Mouse (Mus musculus) gastrocnemius, postnatal 4 days (tissue): ENCODE results near the gene Fam192a. TPM values are rescaled to one million over a fixed set of nuclear protein-coding genes. Genes with fewer than 3 reads are reported as not detected.

ENCODE experiments used
- DNase-seq, 2 experiments: peaks; one replicate each; pipeline ENCODE4 v3.0.0; 2021 to 2022; ENCODE audit warnings: low spot score in 2 of 2, mixed read lengths in 2 of 2
- total RNA-seq, 2 experiments: library from RNA; stranded (reverse); gene quantifications; 2 replicates each; pipeline ENCODE4 v1.2.3; 2021

Gene Fam192a
- total RNA-seq, 2 experiments from 2014 or later: 27.1 to 33.0 TPM

DNA sequence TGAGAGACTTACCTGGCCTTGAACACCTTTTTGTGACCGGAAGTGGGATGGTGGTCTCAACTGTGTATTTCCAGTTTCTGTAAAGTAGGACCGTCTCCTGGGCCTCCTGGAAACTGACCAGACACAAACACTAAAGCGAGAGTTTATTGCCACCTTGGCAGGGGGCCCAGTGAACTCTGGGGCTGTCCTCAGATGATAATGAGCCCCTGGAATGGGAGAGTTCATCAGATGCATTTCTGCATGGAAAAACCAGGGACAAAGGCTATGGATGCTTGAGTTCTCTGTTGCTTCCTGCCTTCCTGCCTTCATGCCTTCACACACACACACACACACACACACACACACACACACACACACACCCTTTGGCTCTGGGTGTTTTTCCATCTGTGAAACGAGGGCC, 67.2 kb downstream of the Fam192a start:
- DNase-seq: no peak

GRCm38 (mm10) chr8:94532873-94533671, 68.7 kb downstream of the Fam192a start, which contains the start of gene Cpne2:
Gene Cpne2 (plus strand): TSS chr8:94532990.
- peak; percentile 58 to 72 for DNase-seq

GRCm38 (mm10) chr8:94532525-94532872, 69.3 kb downstream of the Fam192a start:
- DNase-seq: no peak

- DNase-seq: no peak
Measured at GRCm38 (mm10) chr8:94532000-94532399, 69.8 kb downstream of the Fam192a start.

- DNase-seq: no peak
Measured at GRCm38 (mm10) chr8:94530643-94531042, 71.2 kb downstream of the Fam192a start.

DNA sequence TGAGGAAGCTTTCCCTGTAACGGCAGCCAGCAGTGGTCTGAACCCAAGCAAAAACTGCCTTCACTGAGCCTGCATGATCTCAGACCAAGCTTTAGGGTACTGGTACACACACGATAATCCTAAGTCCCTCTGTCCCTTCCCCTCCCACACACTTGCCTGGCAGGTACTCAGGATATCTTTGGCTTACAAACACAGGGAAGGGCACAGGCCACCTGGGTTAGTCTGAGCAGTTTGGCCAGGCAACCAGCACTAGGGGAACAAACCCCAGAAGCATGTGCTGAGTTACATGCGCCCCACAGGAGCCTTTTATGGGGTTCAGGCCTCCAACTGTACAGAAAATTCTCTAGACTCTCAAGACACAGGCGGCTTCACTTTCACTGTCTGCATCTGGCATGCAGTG, 71.9 kb downstream of the Fam192a start:
- no peak for DNase-seq

GRCm38 (mm10) chr8:94528245-94528644, 73.6 kb downstream of the Fam192a start:
- DNase-seq: no peak

- DNase-seq: no peak
Measured at GRCm38 (mm10) chr8:94527178-94527577, 74.6 kb downstream of the Fam192a start.

- no peak for DNase-seq
Measured at GRCm38 (mm10) chr8:94524554-94524953, 77.2 kb downstream of the Fam192a start.

Other genes with a start within 250 kb of the Fam192a start
- gene Herpud1, start 215.6 kb downstream of the Fam192a start, total RNA-seq: 10 to 100 TPM; 57.2 to 58.0 TPM
- 1 to 10 TPM in 1 of 2 experiments, under 1 TPM in 1; 0.65 to 1.8 TPM for gene Nlrc5, start 167.6 kb downstream of the Fam192a start, total RNA-seq
- 10 to 100 TPM; 20.1 to 27.0 TPM for gene Cpne2, start 69.0 kb downstream of the Fam192a start, total RNA-seq
- gene Rspry1, start 60 bp downstream of the Fam192a start, total RNA-seq: 10 to 100 TPM; 20.2 to 22.7 TPM
- gene Arl2bp, start 64.6 kb upstream of the Fam192a start, total RNA-seq: 10 to 100 TPM; 70.9 to 77.7 TPM
- gene Pllp, start 94.3 kb upstream of the Fam192a start, total RNA-seq: 1 to 10 TPM; 7.1 TPM
- gene Ccl22, start 143.6 kb upstream of the Fam192a start, total RNA-seq: not detected
- 1 to 10 TPM; 2.1 to 2.3 TPM for gene Cx3cl1, start 170.0 kb upstream of the Fam192a start, total RNA-seq
- gene Ccl17, start 208.5 kb upstream of the Fam192a start, total RNA-seq: not detected
- 100 to 1,000 TPM; 179 to 186 TPM for gene Coq9, start 236.3 kb upstream of the Fam192a start, total RNA-seq
- gene Ciapin1, start 236.4 kb upstream of the Fam192a start, total RNA-seq: 10 to 100 TPM; 39.0 to 41.3 TPM